12 mouse cellular contexts compared by ENCODE assay signal in genomic region chr3:104233366-104234312, GRCm38 (mm10). TPM values are rescaled to one million over a fixed set of nuclear protein-coding genes. Genes with fewer than 3 reads are reported as not detected.
A peak's percentile ranks its signal among the peaks of the same experiment; 100 is the strongest.
DNase-seq lines count a peak whose midpoint lies in the region; ATAC-seq lines count a peak whose summit lies in the region.
"Had no signal": no experiment of that assay in that cellular context is flagged by ENCODE, and none has a peak within 500 bp of the region (broad histone marks: within the 10 kb centered on the region; RNA-seq: fewer than 3 reads in every experiment).

No protein-coding gene starts in this region.

- H3K4me2 ChIP-seq in heart, embryonic 15.5 days = no peak overlapping the region
- no peak overlapping the region for H3K4me2 ChIP-seq in intestine, embryonic 15.5 days (replicated peaks)
- H3K4me2 ChIP-seq in liver, embryonic 11.5 days = no peak overlapping the region
- H3K4me2 ChIP-seq: forebrain, embryonic 12.5 days; neural tube, embryonic 15.5 days had no signal

- H3K36me3 ChIP-seq in heart, embryonic 15.5 days = no peaks in the 10 kb centered on the region
- no peaks in the 10 kb centered on the region for H3K36me3 ChIP-seq in intestine, embryonic 15.5 days
- no peaks in the 10 kb centered on the region for H3K36me3 ChIP-seq in liver, embryonic 11.5 days (ENCODE audit: control insufficient read depth, insufficient read depth, low read length)
- H3K36me3 ChIP-seq: forebrain, embryonic 12.5 days; G1E; neural tube, embryonic 15.5 days had no signal

- 48% methylated on average over 7 of the region's 7 CpGs for WGBS in heart, embryonic 15.5 days
- WGBS in intestine, embryonic 15.5 days = 44% methylated on average over 7 of the region's 7 CpGs
- WGBS in liver, embryonic 11.5 days = 73% methylated on average over 7 of the region's 7 CpGs

- H3K27ac ChIP-seq in heart, embryonic 15.5 days = peak overlapping the region; percentile 75
- no peak overlapping the region for H3K27ac ChIP-seq in intestine, embryonic 15.5 days
- no peak overlapping the region for H3K27ac ChIP-seq in liver, embryonic 11.5 days (ENCODE audit: low read depth, low read length)
- H3K27ac ChIP-seq: forebrain, embryonic 12.5 days; neural tube, embryonic 15.5 days had no signal

- H3K4me1 ChIP-seq in heart, embryonic 15.5 days (replicated peaks) = peaks cover 9% of the 10 kb centered on the region
- peaks cover 2% of the 10 kb centered on the region; the same call in 1 of the 2 replicates for H3K4me1 ChIP-seq in intestine, embryonic 15.5 days (replicated peaks)
- no peaks in the 10 kb centered on the region for H3K4me1 ChIP-seq in liver, embryonic 11.5 days (replicated peaks; ENCODE audit: control insufficient read depth, insufficient read depth, low read length)

- H3K9ac ChIP-seq in heart, embryonic 15.5 days = no peak overlapping the region
- no peak overlapping the region for H3K9ac ChIP-seq in intestine, embryonic 15.5 days
- no peak overlapping the region for H3K9ac ChIP-seq in liver, embryonic 11.5 days (ENCODE audit: low read depth, low read length)
- H3K9ac ChIP-seq: forebrain, embryonic 12.5 days; neural tube, embryonic 15.5 days had no signal

- H3K27me3 ChIP-seq in heart, embryonic 15.5 days = no peaks in the 10 kb centered on the region
- H3K27me3 ChIP-seq in intestine, embryonic 15.5 days (replicated peaks) = no peaks in the 10 kb centered on the region
- no peaks in the 10 kb centered on the region for H3K27me3 ChIP-seq in liver, embryonic 11.5 days (replicated peaks; ENCODE audit: control insufficient read depth, insufficient read depth, low read length)
- H3K27me3 ChIP-seq: forebrain, embryonic 12.5 days; neural tube, embryonic 15.5 days had no signal

- no peak; the same call in 1 of the 2 replicates for ATAC-seq in heart, embryonic 15.5 days (replicated peaks; ENCODE audit: insufficient number of reproducible peaks, insufficient read depth, low FRiP score, low read depth)
- no peak for ATAC-seq in intestine, embryonic 15.5 days
- no peak for ATAC-seq in liver, embryonic 11.5 days (replicated peaks; ENCODE audit: low FRiP score)

- H3K4me3 ChIP-seq in heart, embryonic 15.5 days = no peak overlapping the region
- H3K4me3 ChIP-seq in intestine, embryonic 15.5 days (replicated peaks) = no peak overlapping the region
- no peak overlapping the region for H3K4me3 ChIP-seq in liver, embryonic 11.5 days (ENCODE audit: low read depth, low read length)
- H3K4me3 ChIP-seq: forebrain, embryonic 12.5 days; neural tube, embryonic 15.5 days had no signal

- peak; percentile 43 to 77 for DNase-seq in adrenal gland, adult (ENCODE audit: inconsistent age in 2 of 2, low spot score in 1 of 2)
- no peak for DNase-seq in adrenal gland, adult 8-10 months
- peak; percentile 7 to 19 for DNase-seq in kidney, postnatal 36 days
- DNase-seq in kidney, postnatal 4 days = no peak
- peak; percentile 70 for DNase-seq in lung, postnatal 36 days
- DNase-seq in liver, embryonic 11.5 days (ENCODE audit: low spot score) = no peak
- DNase-seq: cerebellum, adult 9-11 months had no signal

- no peaks in the 10 kb centered on the region for H3K9me3 ChIP-seq in heart, embryonic 15.5 days (replicated peaks)
- H3K9me3 ChIP-seq in intestine, embryonic 15.5 days = no peaks in the 10 kb centered on the region
- no peaks in the 10 kb centered on the region for H3K9me3 ChIP-seq in liver, embryonic 11.5 days (ENCODE audit: control insufficient read depth, low read length)
- H3K9me3 ChIP-seq: forebrain, embryonic 12.5 days; G1E; neural tube, embryonic 15.5 days had no signal

RNA-seq across cellular contexts. Expression of gene Magi3, which starts 13.5 kb away (rescaled TPM):
- total RNA-seq in adrenal gland, adult 8-10 months (2022) = 10 to 100 TPM; 19.4 to 31.5 (median 25.8) TPM
- 8.1 and 8.6 TPM in 2 replicates for polyA plus RNA-seq in heart, embryonic 15.5 days (2015; fragmentation: Nextera tagmentation; extraction: Ambion mirVana)
- polyA plus RNA-seq in intestine, embryonic 15.5 days (2015; fragmentation: Nextera tagmentation; extraction: Ambion mirVana) = 7.5 and 7.9 TPM in 2 replicates
- 3.2 and 4.1 TPM in 2 replicates for polyA plus RNA-seq in liver, embryonic 11.5 days (2014; fragmentation: Nextera tagmentation; extraction: Ambion mirVana)
- polyA plus RNA-seq: G1E had no signal

Comparison
In these comparisons a context has a peak if more than half of its experiments do, and no peak if none do; other contexts are left out.
1. DNase-seq: peak in adrenal gland, adult (2 of 2), kidney, postnatal 36 days (2 of 2) and lung, postnatal 36 days (single experiment); none in adrenal gland, adult 8-10 months (single experiment), kidney, postnatal 4 days (0 of 2) and liver, embryonic 11.5 days (single experiment).